Mouse (Mus musculus): ENCODE results near the gene Slc10a2. TPM values are rescaled to one million over a fixed set of nuclear protein-coding genes. Genes with fewer than 3 reads are reported as not detected.

The Slc10a2 gene
- not detected in 2 replicates for polyA plus RNA-seq (2012; rRNA removed)

DNA sequence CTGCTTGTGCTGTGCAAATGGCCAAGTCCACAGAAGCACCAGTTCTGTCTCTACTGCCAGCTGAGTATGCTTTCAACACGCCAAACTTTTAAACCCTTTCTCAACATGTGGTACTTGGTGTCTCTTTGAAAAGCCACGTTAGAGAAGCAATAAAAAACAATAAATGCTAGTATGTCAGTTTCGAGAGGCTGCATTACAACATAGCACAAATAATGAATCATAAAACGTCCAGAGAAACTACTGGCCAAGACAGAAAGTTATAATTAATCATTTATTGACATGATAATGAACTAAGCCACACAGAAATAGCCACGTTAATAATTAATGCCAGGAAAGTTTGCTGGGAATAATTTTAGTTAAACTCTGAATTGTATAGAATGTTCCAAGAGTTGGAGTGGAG is at the start of gene Slc10a2:
Slc10a2 (minus strand) TSS at position 166 of the 400 bp plus-strand sequence.

